Mouse (Mus musculus) liver, postnatal 0 days (tissue): ENCODE results near the gene Blzf1. TPM values are rescaled to one million over a fixed set of nuclear protein-coding genes. Genes with fewer than 3 reads are reported as not detected.

ENCODE experiments used
- ATAC-seq: fragments of 200-750 bp; cut with Nextera tagmentation; 2 replicates; pipeline ENCODE4 v1.8.0; 2017; ENCODE audit warnings: mild to moderate bottlenecking, moderate library complexity
- DNase-seq: peaks from one replicate; pipeline ENCODE4 v3.0.0-alpha.2; 2016
- H3K27ac ChIP-seq: fragments of 300-500 bp; sonication (generic); 2 replicates; pipeline ENCODE4 v1.5.1; 2014; ENCODE audit warnings: antibody characterized with exemption, moderate library complexity, mild to moderate bottlenecking, low read depth
- H3K27me3 ChIP-seq: fragments of 300-500 bp; sonication (generic); 2 replicates; pipeline ENCODE4 v1.6.1; 2014; ENCODE audit warnings: low read length, control low read depth, mixed read lengths; ENCODE audit not compliant: insufficient read depth
- H3K36me3 ChIP-seq: fragments of 300-500 bp; sonication (generic); replicated peaks from 2 replicates; pipeline ENCODE4 v1.6.1; 2014; ENCODE audit warnings: mild to moderate bottlenecking, control low read depth, low read length, moderate library complexity, mixed read lengths; ENCODE audit not compliant: insufficient read depth
- H3K4me1 ChIP-seq: fragments of 300-500 bp; sonication (generic); 2 replicates; pipeline ENCODE4 v1.6.1; 2014; ENCODE audit warnings: antibody characterized with exemption, mild to moderate bottlenecking, control low read depth; ENCODE audit not compliant: insufficient read depth
- H3K4me2 ChIP-seq: fragments of 300-500 bp; sonication (generic); 2 replicates; pipeline ENCODE4 v1.6.1; 2014; ENCODE audit warnings: low read depth, mild to moderate bottlenecking, low read length, moderate library complexity, mixed read lengths
- H3K4me3 ChIP-seq: fragments of 300-500 bp; sonication (generic); 2 replicates; pipeline ENCODE4 v1.5.1; 2014; ENCODE audit warnings: low read depth, low read length
- H3K9ac ChIP-seq: fragments of 300-500 bp; sonication (generic); replicated peaks from 2 replicates; pipeline ENCODE4 v1.6.1; 2014; ENCODE audit warnings: mild to moderate bottlenecking, moderate library complexity
- H3K9me3 ChIP-seq: fragments of 300-500 bp; sonication (generic); 2 replicates; pipeline ENCODE4 v1.6.1; 2016; ENCODE audit warnings: mild to moderate bottlenecking, control low read depth, low read length, mixed read lengths
- CTCF ChIP-seq: sonication (generic); IDR thresholded peaks from 2 replicates; pipeline ENCODE4 v1.5.1; 2016; ENCODE audit warnings: antibody characterized with exemption, low read depth
- EP300 ChIP-seq: IDR thresholded peaks from 2 replicates; pipeline ENCODE4 v1.6.1; 2016; ENCODE audit warnings: antibody characterized with exemption, low read depth, mild to moderate bottlenecking
- WGBS: fragments of 180-500 bp; shearing (Covaris S2); extraction: QIAGEN DNeasy Blood & Tissue Kit; methylation state at CpG from one replicate; pipeline ENCODE4 v1.1.7; 2014; ENCODE audit not compliant: insufficient replicate concordance; 5-methylcytosine and 5-hydroxymethylcytosine counted together
- polyA plus RNA-seq: library from polyadenylated mRNA; unstranded; fragments of >200 nt; fragmentation: Nextera tagmentation; extraction: Ambion mirVana; gene quantifications from 2 replicates; pipeline ENCODE4 v1.2.1, GENCODE M21; 2015

Blzf1 gene
- polyA plus RNA-seq, 1 experiment from 2014 or later = 9.7 TPM

DNA sequence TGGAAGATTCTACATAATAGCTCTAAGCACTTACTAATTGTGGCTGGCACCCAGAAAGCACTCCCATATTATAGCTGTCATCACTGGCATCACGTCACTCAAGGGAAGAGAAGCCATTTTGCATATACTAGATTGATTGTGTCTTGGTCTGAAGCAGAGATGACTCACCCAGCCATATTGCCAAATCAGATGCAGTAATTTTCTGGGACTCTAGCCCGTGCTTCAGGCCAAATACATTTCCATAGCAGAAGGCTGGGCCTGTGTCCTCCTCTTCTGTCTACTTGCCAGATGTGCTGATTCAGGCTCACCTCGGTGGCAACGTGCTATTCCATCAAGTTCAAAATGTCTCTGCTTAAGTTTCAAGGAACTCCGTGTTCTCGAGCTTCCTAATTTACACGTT, 45.7 kb downstream of the Blzf1 start:
- Histone ChIP-seq H3K4me2 (no peak overlapping the region), H3K36me3 (peaks cover 39% of the 10 kb centered on the region), H3K9ac (no peak overlapping the region), H3K27ac (no peak overlapping the region), H3K4me3 (no peak overlapping the region), H3K27me3 (no peaks in the 10 kb centered on the region), H3K9me3 (no peaks in the 10 kb centered on the region), H3K4me1 (peaks cover 4% of the 10 kb centered on the region; the same call in 1 of the 2 replicates)
- WGBS = 84% methylated on average over 7 of the region's 7 CpGs
- DNase-seq = peak; percentile 26
- peak; percentile 72 for ATAC-seq
- TF ChIP-seq CTCF (no peak), EP300 (no peak)

DNA sequence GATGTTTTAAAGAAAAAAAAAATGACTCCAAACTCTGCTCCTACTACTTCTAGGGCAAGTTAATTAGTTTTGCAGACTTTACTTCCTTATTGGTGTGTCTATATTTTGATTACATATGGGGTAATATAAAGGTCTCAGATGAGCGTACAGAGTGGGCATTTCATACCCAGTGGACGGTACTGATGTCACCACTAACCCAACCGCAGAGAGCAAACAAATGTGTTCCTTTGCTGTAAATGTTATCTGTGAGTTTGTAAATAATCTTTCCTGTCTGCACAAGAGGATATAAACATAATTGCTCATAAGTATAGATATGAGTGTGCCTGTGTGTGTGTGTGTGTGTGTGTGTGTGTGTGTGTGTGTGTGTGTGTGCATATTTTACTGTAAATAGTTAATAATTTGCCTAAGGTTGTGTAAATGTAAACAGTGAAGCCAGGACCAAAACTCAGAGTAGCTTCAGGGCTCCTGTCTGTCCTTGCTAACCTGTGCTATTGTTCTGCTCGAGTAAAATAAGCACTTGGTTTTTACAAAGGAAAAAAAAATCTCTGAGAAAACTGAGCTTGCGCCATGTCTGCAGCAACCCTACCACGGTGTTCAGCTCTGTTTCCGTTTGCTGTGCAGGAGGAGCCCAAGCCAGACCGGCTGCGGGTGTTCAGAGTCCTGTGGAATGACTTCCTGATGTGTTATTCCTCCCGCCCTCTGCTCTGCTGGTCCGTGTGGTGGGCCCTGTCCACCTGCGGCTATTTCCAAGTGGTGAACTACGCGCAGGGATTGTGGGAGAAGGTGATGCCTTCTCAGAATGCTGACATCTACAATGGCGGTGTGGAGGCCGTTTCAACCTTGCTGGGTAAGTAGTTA, 46.9 kb downstream of the Blzf1 start:
- peak; percentile 23; the same call in 1 of the 2 replicates for ATAC-seq
- no peak overlapping the region for H3K27ac ChIP-seq
- H3K9me3 ChIP-seq = no peaks in the 10 kb centered on the region
- 66% methylated on average over 16 of the region's 16 CpGs for WGBS
- no peaks in the 10 kb centered on the region for H3K27me3 ChIP-seq
- H3K4me2 ChIP-seq = no peak overlapping the region
- no peak overlapping the region for H3K9ac ChIP-seq
- peaks cover 41% of the 10 kb centered on the region for H3K36me3 ChIP-seq
- peaks cover 4% of the 10 kb centered on the region; the same call in 1 of the 2 replicates for H3K4me1 ChIP-seq
- no peak for DNase-seq
- no peak overlapping the region for H3K4me3 ChIP-seq
- TF ChIP-seq EP300 (no peak), CTCF (no peak)

DNA sequence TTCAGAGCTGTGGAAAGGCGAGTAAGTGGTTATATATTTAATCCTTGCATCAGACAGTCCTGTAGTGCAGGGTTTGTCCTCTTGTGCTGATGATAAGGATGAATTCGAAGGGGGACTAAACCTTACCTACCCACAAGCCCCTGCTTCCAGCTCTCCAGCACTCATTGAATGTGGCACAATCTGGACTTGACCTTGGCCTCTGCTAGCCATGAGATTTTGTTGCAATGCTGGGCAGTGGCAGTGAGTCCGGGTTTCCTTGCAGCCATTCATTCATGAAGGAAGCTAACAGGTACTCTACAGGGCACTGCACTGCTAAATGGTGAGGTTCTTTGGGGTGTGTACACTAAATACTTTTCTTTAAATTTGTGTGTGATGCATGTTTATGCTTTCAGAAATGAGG, 52.5 kb downstream of the Blzf1 start:
- DNase-seq (peak; percentile 30), ATAC-seq (peak; percentile 38)
- Histone ChIP-seq H3K4me2 (no peak overlapping the region), H3K36me3 (peaks cover 20% of the 10 kb centered on the region), H3K27ac (no peak overlapping the region), H3K9ac (no peak overlapping the region), H3K9me3 (no peaks in the 10 kb centered on the region), H3K27me3 (no peaks in the 10 kb centered on the region), H3K4me3 (no peak overlapping the region), H3K4me1 (peaks cover 23% of the 10 kb centered on the region)
- 47% methylated on average over 3 of the region's 3 CpGs for WGBS
- no peak for TF ChIP-seq EP300
- no peak for TF ChIP-seq CTCF

DNA sequence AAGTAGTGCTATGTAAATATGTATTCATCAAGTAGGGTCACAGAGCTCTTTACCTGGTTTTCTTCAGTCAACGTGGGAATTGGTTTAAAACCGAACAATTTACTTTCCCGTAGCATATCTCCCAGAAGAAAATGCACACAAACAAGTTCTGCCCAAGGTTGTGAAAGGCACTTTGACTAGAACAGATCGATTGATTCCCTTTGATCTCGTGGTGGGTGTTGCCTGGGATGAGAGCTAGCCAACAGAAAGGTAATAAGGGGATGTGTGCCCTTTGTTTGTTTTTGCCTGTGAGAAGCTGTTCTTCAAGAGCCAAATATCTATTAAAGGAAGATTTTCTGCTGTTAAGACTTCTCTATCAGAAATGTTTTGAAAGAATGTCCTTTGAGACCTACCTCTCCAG, 54.7 kb downstream of the Blzf1 start:
- ATAC-seq (no peak), DNase-seq (peak; percentile 41)
- H3K27ac ChIP-seq = peak overlapping the region; percentile 95
- H3K9ac ChIP-seq = no peak overlapping the region
- H3K4me1 ChIP-seq = peaks cover 30% of the 10 kb centered on the region
- H3K36me3 ChIP-seq = peaks cover 12% of the 10 kb centered on the region; the same call in 1 of the 2 replicates
- WGBS = 53% methylated on average over 5 of the region's 5 CpGs
- no peaks in the 10 kb centered on the region for H3K9me3 ChIP-seq
- no peaks in the 10 kb centered on the region for H3K27me3 ChIP-seq
- peak overlapping the region; percentile 94 for H3K4me2 ChIP-seq
- TF ChIP-seq CTCF = no peak
- peak; percentile 30 for TF ChIP-seq EP300
- H3K4me3 ChIP-seq = peak overlapping the region; percentile 25

DNA sequence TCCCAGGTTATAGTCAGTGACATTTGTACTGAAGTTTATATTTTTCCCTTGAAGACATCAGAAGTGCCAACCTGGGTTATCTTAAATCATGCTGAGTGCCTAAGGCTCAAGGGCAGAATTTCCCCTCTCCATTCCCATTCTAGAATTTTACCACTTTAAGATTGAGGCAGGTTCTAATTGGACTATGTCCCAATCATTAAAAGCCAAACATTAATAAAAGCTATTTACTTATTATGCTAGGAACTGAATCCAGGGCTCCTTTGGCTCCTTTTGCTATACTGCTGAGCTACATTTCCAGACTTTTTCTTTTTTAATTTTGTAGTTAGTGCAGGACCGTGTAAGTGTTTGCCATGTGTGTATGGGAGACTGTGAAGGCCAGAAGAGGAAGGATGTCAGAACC, 55.9 kb downstream of the Blzf1 start:
- H3K9ac ChIP-seq = peak overlapping the region; percentile 92; the same call in 1 of the 2 replicates
- H3K4me2 ChIP-seq = peak overlapping the region; percentile 94

DNA sequence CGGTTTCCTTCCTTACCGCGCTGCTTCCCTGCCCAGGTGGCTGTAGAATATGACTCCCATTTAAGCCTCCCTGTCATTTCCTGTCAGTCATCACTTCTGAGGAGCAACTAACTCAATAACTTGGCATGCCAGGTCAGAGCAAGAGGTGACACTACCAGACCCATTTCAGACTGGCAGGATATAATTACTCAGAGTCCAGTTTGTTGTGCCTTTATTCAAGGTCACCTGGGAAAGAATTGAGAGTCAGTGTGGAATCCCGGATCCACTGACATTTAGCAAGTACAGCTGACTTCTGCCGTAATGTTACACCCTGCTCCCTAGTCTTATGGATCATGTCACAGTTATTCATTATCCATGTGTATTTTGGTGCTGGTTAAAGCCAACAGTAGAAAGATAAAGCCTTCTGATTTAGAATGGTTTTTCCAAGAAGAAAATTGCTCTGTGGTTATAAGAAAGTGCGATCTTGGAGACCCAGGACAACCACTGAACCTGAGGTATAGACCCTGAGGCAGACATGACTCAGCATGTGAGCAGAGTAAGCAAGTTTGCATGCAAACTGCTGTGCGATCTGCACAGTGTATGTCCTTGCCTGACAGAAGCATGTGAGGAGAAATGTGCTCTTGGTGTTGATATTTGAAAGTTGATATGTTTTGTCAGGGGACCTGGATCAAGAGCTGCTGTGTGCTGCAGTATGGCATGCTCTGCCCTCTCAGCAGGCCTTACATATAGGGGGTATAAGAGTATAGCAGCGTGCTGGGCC, 56.7 kb downstream of the Blzf1 start:
- Histone ChIP-seq H3K4me2 (peak overlapping the region; percentile 94), H3K4me3 (peak overlapping the region; percentile 90), H3K36me3 (no peaks in the 10 kb centered on the region), H3K9ac (peak overlapping the region; percentile 92), H3K27me3 (no peaks in the 10 kb centered on the region), H3K27ac (peak overlapping the region; percentile 95), H3K4me1 (peaks cover 34% of the 10 kb centered on the region), H3K9me3 (no peaks in the 10 kb centered on the region)
- DNase-seq (no peak), ATAC-seq (no peak)
- 36% methylated on average over 8 of the region's 8 CpGs for WGBS
- TF ChIP-seq CTCF = no peak
- no peak for TF ChIP-seq EP300

More for the DNA sequence above, 55.9 kb downstream of the Blzf1 start:
- ATAC-seq = no peak
- DNase-seq = no peak
- Histone ChIP-seq H3K27ac (peak overlapping the region; percentile 95), H3K36me3 (peaks cover 3% of the 10 kb centered on the region; the same call in 1 of the 2 replicates), H3K9me3 (no peaks in the 10 kb centered on the region), H3K4me3 (peak overlapping the region; percentile 90), H3K4me1 (peaks cover 34% of the 10 kb centered on the region), H3K27me3 (no peaks in the 10 kb centered on the region)
- TF ChIP-seq EP300 (no peak), CTCF (no peak)
- 60% methylated on average over 1 of the region's 1 CpGs for WGBS
